Comparison of ENCODE assay signal across 17 mouse cellular contexts in genomic region chr6:82862042-82862441, GRCm38 (mm10).
DNase-seq lines count a peak whose midpoint lies in the region; ATAC-seq and TF ChIP-seq lines count a peak whose summit lies in the region.
"Had no signal": no experiment of that assay in that cellular context is flagged by ENCODE, and none has a peak within 500 bp of the region (broad histone marks: within the 10 kb centered on the region; RNA-seq: fewer than 3 reads in every experiment).

No protein-coding gene starts in this region.

- H3K4me2 ChIP-seq in intestine, embryonic 16.5 days (ENCODE audit: low read depth, low read length), result no peak overlapping the region
- H3K4me2 ChIP-seq: embryonic facial prominence, embryonic 15.5 days; heart, embryonic 15.5 days; liver, embryonic 13.5 days had no signal

- no peak for DNase-seq in heart, adult 2 months
- no peak for DNase-seq in heart, postnatal 36 days
- DNase-seq in 3134 (ENCODE audit: extremely low read depth, insufficient read length, low spot score), result peak; percentile 48
- DNase-seq in ZHBTc4 (ENCODE audit: low read depth, low spot score), result peak; percentile 22
- DNase-seq in hindlimb bud, embryonic 11.5 days (ENCODE audit: extremely low spot score, low read depth, low spot score), result peak; percentile 18
- no peak for DNase-seq in right cerebral cortex, postnatal 14 days
- DNase-seq in spleen, postnatal 10 days (ENCODE audit: low spot score in 2 of 2), result no peak
- DNase-seq: cerebellum, adult 8-10 months; kidney, postnatal 25 days; liver, embryonic 13.5 days; lung, postnatal 4 days; right cerebral cortex, postnatal 4 days had no signal

- no peak overlapping the region for H3K4me3 ChIP-seq in heart, adult 2 months
- no peak overlapping the region for H3K4me3 ChIP-seq in intestine, embryonic 16.5 days (ENCODE audit: low read length)
- H3K4me3 ChIP-seq: embryonic facial prominence, embryonic 15.5 days; heart, embryonic 15.5 days; liver, embryonic 13.5 days had no signal

- H3K4me1 ChIP-seq in heart, adult 2 months (ENCODE audit: control insufficient read depth, insufficient read depth, low read length), result peaks cover 2% of the 10 kb centered on the region; the same call in 1 of the 2 replicates
- H3K4me1 ChIP-seq in intestine, embryonic 16.5 days (ENCODE audit: control insufficient read depth, insufficient read depth, low read length), result peaks cover 11% of the 10 kb centered on the region; the same call in 1 of the 2 replicates

- no peaks in the 10 kb centered on the region for H3K9me3 ChIP-seq in intestine, embryonic 16.5 days (ENCODE audit: control insufficient read depth, low read length)
- H3K9me3 ChIP-seq: embryonic facial prominence, embryonic 15.5 days; heart, embryonic 15.5 days; liver, embryonic 13.5 days had no signal

- 24% methylated on average over 3 of the region's 3 CpGs for WGBS in heart, adult 2 months
- 55% methylated on average over 3 of the region's 3 CpGs for whole genome bisulfite sequencing in intestine, embryonic 16.5 days

- peak overlapping the region; percentile 87 for H3K27ac ChIP-seq in heart, adult 2 months
- no peak overlapping the region for H3K27ac ChIP-seq in intestine, embryonic 16.5 days (ENCODE audit: low read length)
- H3K27ac ChIP-seq: embryonic facial prominence, embryonic 15.5 days; heart, embryonic 15.5 days; liver, embryonic 13.5 days had no signal

- no peaks in the 10 kb centered on the region for H3K27me3 ChIP-seq in heart, adult 2 months (ENCODE audit: control insufficient read depth, insufficient read depth, low read length)
- H3K27me3 ChIP-seq in intestine, embryonic 16.5 days (replicated peaks; ENCODE audit: control insufficient read depth, insufficient read depth, low read length), result no peaks in the 10 kb centered on the region
- H3K27me3 ChIP-seq: embryonic facial prominence, embryonic 15.5 days; heart, embryonic 15.5 days; liver, embryonic 13.5 days had no signal

- intact Hi-C loops in heart, adult 2 months (cut with DNase I), result loop anchor here (2.0 to 5.0 kb wide), 2 partner anchors 89 to 110 kb away; no protein-coding TSS in a partner anchor
- intact Hi-C loops in heart, postnatal 36 days (cut with DNase I), result loop anchor here (5.0 kb wide), 1 partner anchor 120 kb away; no protein-coding TSS in a partner anchor

- no peak for TF ChIP-seq CTCF in heart, adult 2 months (IDR thresholded peaks at IDR 0.05)

- H3K79me2 ChIP-seq in heart, adult 2 months (replicated peaks; ENCODE audit: control insufficient read depth, insufficient read depth, low read length), result no peaks in the 10 kb centered on the region

- no peak for ATAC-seq in intestine, embryonic 16.5 days
- ATAC-seq: forebrain, embryonic 16.5 days; hindbrain, embryonic 16.5 days had no signal

- TF ChIP-seq POLR2A in heart, adult 2 months (IDR thresholded peaks at IDR 0.05; ENCODE audit: insufficient read depth, low read depth, low read length), result no peak

- no peaks in the 10 kb centered on the region for H3K36me3 ChIP-seq in heart, adult 2 months (ENCODE audit: control insufficient read depth, insufficient read depth, low read length)
- H3K36me3 ChIP-seq in intestine, embryonic 16.5 days (ENCODE audit: control insufficient read depth, insufficient read depth, low read length), result no peaks in the 10 kb centered on the region
- H3K36me3 ChIP-seq: embryonic facial prominence, embryonic 15.5 days; heart, embryonic 15.5 days; liver, embryonic 13.5 days had no signal

- no peak for TF ChIP-seq EP300 in heart, adult 2 months (IDR thresholded peaks at IDR 0.05; ENCODE audit: insufficient read depth, low read depth, low read length)

- peak overlapping the region; percentile 38; the same call in 1 of the 2 replicates for H3K9ac ChIP-seq in heart, adult 2 months (ENCODE audit: low read depth, low read length)
- H3K9ac ChIP-seq in intestine, embryonic 16.5 days (ENCODE audit: low read depth, low read length), result no peak overlapping the region
- H3K9ac ChIP-seq: embryonic facial prominence, embryonic 15.5 days; heart, embryonic 15.5 days; liver, embryonic 13.5 days had no signal

Comparison
In these comparisons a context has a peak if more than half of its experiments do, and no peak if none do; other contexts are left out.
1. DNase-seq: peak in 3134 (single experiment), ZHBTc4 (single experiment) and hindlimb bud, embryonic 11.5 days (single experiment); none in heart, adult 2 months (0 of 2), heart, postnatal 36 days (0 of 2), right cerebral cortex, postnatal 14 days (single experiment) and spleen, postnatal 10 days (0 of 2).